Mouse (Mus musculus): ENCODE results near the gene Mettl17.
A peak's percentile ranks its signal among the peaks of the same experiment; 100 is the strongest.
"Not testable (repeated sequence)": the region's sequence is repeated elsewhere in the genome, so short reads cannot be mapped to it uniquely, and the experiment has no call there.

Gene Mettl17

DNA sequence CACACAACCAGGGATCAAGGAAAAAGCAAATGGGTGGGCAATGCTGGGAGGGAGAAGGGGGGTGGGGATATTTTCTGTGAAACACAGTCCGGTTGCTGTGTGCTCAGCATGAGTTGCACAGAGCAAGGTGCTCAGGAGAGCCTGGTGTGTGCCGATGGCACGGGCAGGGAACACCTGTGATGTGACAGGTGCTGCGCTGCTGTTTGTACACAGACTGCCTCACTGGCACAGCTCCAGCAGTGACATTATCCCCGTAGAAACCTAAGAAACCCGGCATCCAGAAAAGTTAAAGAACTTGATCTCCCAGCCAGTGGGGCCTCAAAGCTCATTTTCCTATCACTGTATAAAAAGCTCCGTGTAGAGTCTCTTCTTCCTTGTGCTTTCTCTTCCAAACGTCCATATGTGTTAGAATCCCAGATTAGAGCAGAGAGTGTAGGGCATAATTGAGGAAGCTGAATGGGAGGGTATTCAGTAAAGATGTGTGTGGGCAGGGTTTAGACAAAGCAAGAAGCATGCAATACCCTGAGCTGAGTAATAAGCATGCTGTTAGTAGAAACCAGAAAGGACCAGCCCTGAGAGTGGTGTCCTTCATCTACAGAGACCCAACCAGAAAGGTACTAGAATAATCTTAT is 12.0 kb downstream of the Mettl17 start:
- DNase-seq = no peak

DNA sequence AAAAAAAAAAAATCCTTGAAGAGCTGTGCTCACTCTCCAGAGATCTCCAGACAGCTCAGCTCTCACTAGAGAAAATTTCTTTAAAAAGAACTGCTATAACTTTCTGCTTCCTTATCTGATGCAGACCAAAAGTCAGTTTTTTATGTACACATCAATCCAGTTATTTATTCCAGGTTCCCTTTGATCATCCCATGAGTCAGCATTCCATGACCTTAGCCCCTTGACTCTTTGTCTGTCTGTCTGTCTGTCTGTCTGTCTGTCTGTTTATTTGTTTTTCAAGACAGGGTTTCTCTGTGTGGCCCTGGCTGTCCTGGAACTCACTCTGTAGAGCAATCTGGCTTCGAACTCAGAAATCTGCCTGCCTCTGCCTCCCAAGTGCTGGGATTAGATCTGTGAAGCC is 14.7 kb downstream of the Mettl17 start:
- no peak for DNase-seq

DNA sequence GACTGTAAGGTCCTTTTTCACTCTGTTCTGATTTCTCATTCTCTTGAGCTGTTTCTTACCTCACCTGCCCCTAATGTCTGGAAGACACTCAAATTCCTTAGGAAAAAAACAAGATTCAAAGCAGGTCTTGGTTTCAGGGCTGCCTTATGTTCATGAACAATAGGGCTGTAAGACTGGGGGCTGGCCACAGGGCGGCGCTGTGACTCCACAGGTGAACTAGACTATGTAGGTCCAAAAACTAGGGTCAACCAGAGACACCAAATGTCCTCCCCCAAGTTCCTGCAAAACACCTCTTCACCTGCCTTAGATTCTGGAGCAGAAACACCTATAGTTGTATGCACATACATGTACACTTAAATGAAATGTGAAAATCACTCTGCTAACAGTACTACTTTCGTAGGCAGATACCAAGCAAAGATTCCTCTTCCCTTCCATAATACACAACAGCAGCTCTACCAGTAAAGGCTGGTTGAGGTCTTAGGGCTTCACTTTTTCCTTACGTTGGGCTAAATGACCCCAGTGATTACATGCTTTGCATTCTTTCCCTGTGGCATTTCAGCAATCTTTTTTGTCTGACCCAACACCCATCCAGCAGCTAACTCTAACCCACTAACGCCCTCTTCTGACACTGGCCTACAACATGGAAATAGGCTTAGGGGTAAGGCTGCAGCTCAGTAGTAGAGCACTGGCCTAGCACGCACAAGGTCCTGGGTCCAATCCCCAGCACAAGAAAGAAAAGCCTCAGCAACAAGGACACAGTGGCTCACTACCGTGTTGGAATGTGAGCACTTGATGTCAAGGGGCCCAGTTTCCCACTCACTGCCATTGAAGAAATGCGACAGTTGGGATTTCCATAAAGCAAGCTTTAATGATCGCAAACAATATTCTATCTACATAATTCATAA is 18.4 kb downstream of the Mettl17 start:
- DNase-seq = peak; percentile 88

DNA sequence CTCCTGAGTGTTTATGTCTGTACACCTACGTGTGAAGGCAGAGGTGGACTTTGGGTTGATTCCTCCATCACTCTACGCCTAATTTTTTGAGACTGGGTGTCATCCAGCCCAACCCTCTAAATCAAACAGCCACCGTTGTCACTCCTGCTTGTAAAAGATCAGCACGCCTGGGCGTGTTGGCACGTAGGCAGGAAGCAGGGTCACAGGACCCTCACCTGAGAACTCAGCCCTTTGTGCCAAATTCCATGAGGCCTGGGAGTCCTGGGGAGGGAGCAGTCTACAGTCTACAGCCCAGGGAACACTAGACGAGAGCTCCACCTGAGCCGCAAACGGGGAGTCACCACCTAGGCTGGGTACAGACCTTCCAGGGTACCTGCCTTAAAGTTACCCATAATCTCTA is 19.1 kb downstream of the Mettl17 start:
- no peak for DNase-seq

DNA sequence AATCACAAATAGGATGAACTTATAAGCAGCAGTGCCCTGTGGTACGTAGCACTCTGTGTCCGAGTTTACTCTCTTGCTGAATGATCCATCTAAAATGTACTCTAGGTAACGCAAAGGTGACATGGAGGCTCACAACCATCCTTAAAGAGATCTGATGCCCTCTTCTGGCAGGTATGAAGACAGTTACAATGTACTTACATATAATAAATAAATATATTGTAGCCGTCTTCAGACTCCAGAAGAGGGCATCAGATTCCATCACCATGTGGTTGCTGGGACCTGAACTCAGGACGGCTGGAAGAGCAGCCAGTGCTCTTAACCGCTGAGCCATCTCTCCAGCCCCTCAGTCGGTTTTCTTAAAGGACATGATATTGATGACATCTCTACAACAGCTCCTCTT is 20.1 kb downstream of the Mettl17 start:
- no peak for DNase-seq

DNA sequence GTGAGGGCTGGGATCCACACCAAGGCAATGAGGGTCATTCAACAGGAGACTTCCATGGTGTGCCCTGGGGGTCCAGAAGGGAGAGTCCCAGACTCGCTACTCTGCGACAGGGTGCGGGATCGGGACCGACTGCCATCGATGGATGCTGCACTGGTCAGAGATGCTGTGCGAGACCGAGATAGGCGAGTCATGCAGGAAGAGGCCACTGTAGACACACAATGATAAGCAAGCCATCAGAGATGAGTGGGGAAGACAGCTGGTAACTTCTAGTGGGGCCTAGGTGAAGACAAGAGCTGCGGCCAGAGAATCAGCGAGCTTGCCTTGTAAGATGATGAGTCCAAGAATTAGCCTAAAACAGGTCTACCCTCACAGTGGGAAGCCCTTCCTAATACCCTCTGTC is 21.5 kb downstream of the Mettl17 start:
- no peak for DNase-seq

DNA sequence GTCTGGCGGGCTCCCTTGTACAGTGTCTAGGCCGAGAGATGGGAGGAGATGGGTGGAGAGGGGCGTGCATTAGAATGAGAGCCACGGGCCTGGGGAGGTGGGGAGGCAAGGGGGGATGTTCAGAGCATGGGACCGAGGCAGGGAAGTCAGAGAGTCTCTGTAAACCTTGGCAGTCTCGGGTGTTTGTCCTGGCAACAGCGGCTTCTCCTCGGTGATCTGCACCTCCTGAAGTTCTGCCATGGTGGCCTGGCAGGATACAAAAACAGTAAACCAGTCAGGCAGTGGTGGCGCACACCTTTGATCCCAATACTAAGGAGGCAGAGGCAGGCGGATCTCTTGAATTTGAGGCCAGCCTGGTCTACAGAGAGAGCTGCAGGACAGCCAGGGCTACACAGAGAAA is 26.7 kb downstream of the Mettl17 start:
- no peak for DNase-seq

DNA sequence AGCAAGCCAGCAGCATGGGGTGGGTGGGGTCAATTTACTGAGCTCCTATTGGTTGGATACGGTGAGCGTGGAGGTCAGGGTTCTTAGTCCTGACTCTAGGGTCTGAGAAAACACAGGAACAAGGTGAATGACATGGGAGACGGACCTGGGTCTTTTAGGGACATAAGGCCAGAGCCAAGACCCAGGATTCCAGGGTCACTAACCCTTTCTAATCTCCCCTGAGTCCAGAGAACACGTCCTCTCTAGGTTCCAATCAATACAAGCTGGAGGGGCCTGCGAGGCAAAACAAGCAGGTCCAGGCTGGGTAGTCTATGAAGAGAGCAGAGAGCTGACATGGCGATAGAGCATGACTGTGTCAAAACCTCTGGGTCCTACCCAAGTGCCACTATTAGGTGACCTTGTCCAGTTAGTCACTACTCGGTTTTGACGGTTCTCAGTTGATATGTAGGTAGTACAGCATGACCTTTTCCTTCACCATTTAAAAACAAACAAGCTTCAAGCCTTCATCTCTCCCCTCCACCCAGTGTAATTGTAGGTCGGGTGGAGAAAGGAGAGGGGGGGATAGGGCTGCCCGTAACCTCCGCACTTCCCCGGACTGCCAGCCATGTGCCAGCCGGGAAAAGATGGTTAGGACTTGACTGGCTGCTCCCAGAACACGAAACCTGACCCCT is 27.9 kb downstream of the Mettl17 start:
- DNase-seq = no peak

DNA sequence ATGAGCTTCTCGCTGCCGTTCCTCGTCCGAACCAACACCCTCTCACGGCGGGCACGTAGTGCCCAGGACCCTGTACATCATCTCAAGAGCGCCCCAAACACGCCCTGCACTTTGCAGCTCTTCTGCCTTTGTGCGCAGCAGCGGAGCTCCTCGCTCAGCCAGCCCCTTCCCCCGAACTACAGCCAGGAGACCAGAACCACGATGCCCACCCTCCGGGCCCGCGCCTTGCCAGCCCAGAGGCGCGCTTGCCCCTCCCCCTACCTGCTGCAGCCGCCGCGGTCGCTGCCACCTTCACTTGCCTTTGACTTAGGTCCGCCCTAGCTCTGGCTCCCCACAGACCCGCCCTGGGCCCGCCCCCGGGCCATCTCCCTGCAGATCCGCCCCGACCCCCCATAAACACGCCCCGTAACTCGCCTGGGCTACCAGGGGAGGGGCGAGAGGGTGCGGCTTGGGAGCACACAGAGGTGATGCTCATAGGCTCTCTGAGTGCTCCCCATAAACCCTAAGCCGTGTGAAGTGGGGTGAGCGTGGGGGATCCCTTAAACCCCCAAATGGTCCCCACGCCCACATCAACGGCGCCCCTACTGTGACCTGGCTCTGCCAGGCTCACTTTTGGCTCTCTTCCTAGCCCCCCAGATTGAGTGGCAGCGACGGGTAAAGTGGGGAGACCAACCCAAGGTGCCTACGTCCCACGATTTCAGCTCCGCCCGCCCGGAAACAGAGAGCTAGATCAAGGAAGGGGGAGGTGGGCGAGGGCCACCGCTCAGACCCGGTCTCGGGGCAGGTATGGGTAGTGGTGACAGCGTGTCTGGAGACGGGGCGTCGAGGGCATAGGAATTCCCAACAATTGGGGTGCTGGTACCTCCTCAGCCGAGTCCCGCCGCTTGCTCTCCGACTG is 28.7 kb downstream of the Mettl17 start:
- peak; percentile 84 for DNase-seq

DNA sequence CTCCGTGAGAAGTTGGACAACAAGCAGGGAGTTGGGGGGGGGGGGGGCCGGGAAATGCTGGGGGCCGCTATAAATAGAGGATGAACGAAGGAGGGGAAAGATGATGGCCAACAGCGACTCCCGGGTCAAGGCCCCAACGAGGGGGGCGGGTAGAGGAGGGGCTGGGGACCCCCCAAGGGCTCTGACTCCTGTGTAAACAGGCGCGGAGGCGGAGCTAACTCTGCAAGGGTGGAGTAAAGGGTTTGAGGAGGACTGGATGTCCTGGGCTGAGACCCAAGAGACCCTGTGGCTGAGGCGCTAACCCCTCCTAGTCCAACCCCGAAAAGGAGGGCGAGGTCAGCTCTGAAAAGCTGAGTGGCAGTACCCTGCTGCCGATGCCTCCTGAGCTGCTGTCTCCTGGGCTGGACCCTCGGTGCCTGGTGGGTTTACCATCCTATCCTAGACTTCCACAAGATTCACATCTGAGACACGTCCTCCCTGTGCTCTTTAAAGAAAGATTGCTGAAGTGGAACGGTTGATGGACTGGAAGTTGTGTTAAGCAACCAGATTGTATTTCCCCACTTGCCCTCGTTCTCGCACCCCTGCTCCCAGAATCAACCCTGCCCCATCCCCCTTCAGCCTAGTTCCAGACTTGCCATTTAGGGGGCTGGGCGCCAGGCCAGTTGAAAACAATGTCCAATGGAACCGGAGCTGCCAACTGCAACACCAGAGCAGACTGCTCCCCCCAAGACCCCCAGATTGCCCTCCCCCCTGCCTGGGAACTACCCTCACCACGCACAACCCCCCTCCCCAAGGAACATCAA is 29.5 kb downstream of the Mettl17 start, which contains the start of gene Ndrg2:
Ndrg2 (minus strand) TSS at position 199 of the 803 bp plus-strand sequence.
- peak; percentile 87 for DNase-seq

DNA sequence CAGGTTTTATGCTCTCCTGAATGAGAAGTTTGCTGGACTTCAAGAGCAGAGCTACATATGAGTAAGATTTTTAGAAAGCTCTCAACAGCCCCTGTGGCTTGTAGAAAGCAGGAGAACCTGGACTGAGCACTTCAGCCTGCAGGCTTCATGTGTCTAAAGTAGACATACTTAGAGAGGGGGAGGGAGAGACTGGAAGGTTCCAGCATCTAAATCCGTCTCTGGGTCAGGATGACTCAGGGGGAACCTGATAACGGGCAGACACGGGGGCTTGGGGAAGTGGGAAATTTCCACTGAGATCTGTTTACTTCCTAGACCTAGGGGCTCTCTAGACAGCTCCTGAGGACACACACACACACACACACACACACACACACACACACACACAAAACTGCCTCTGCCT is 30.4 kb downstream of the Mettl17 start:
- DNase-seq = no peak

DNA sequence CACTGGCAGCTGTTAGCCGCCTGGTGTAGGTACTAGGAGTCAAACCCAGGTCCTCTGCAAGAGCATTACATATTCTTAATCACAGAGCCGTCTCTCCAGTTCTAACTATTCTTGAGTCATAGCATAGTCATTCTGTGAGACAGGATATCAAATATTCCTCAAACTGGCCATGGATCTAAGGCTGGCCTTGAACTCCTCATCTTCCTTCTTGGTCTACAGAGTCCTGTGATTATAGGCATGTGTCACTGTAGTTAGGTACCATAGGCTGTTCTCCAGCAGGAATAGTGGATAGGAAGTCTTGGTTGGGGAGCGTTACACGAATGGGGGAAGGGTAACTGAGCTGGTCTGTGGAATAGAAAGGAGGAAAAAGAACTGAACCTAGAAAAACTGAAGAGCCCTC is 31.9 kb downstream of the Mettl17 start:
- DNase-seq = no peak

DNA sequence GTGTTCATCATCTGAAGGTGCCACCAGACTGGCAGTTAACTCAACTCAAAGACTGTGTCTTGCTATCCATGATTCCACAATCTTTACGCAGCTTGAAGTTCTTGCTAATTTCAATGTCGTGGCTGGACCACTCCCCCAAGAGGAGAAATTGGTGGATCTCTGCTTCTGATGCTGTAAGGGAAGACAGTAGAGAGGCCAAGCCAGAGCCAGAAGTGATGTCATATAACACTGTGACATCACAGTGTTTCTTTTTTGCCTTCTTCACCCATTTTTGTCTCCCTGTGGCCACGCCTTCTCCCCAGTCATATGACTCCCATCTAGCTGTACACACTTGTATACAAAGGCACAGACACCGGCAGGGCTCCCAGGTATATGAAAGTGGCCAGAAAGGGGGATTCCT is 33.5 kb downstream of the Mettl17 start, which contains the start of gene Tppp2:
Tppp2 (plus strand) TSS at position 301 of the 400 bp plus-strand sequence.
- DNase-seq = no peak

DNA sequence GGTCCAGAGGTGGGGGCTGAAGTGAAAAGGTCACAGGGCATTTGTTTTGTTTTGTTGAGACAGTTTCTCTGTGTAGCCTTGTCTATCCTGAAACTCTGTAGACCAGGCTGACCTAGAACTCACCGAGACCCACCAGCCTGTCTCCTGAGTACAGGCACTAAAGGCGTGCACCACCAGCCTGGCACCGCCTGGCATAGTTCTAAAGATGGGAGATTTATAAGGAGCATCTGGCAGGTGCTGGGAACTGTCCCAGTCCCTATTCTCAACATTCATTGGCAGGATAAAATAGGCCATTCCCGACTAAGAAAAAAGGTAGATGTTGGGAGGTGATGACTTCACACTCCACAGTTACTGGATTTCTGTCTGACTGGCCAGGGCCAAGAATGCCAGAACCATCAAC is 34.3 kb downstream of the Mettl17 start:
- DNase-seq = no peak

DNA sequence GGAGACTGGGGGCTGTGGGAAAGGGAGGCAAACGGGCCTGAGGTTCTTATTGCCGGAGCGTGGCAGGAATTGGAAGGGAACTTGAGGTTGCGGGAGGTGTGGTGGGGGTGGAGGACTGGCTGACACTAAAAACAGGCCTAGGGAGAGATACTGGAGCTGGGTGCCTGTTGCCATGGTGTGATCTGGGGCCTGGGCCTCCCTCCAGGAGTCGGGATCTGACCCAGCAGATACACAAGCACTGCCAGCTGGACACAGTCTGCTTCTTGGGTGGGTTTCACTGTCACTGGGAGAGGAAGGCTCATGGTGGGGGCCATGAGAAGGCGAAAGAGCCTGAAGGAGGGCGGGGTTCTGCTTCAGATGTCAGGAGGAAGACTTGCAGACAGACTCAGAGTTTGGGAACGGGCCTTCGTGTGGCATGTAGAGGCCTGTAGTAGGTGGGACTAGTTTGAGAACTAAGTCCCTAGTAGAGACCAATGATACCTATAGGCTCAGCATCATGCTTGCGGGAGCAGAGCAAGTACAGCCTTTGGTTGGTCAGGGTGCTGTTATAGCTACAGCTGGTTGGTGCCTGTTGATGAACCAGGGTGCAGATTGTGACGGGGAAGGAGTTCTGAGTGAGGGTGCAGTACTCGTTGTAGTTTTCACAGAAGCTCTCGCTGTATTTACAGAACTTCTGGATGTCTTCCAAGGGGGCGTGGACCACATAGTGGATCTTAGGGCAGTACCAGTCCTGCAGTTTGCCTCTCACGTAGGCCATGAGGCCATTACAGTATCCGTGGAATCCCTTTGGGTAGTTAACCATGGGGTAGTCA is 37.3 kb downstream of the Mettl17 start:
- peak; percentile 62 for DNase-seq

DNA sequence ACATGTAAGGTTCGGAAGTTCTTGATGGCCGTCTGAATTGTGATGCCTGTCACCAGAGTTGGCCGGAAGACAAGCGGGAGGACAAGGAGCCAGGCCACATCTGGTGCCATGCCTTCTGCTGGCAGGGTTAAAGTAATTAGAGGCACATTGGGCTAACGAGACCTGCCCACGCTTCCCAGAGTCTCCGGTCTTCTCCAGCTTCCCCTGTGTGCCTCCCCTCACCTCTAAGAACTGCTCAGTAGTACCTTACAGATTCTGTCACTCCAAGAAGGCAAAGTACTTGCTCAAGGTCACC is 37.9 kb downstream of the Mettl17 start, which contains the start of gene Rnase13:
Rnase13 (minus strand) TSS at position 203 of the 295 bp plus-strand sequence.
- DNase-seq = no peak

DNA sequence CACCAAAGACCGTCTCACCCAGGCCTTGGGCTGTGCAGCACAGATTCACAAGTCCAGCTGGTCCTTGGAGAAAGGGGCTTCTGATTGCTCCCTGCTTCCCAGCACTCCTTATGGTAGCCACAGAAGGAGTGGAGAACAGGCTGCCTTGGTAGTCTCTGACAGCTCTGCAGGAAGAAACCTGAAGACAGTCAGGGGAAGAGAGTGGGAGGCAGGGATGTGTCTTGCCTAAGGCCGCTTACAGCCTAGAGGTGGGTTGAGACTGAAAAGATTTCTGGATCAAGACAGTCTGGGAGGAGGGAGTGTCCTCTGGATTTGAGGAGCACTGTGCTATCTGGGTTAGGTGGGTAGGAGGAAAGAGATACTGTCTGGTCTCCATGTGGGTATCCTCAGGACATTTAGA is 38.3 kb downstream of the Mettl17 start:
- no peak for DNase-seq

DNA sequence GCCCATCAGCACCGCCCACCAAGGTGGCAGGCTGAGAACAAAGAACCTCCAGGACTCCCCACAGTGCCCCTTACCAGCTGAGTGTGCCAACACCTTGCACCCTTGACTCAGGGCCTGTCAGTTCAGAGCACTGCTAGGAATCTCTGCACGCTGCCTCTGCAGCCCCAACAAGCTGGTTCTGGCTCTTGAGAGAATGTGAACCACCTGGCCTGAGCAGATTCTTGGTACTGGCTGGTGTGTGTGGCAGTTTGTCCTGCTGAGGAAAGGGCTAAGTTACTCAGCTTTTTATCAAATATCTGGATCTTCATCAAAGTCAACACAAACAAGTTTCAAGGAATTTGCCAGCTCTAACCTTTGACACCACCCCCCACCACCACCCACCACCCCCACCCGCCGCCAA is 38.9 kb downstream of the Mettl17 start:
- no peak for DNase-seq

DNA sequence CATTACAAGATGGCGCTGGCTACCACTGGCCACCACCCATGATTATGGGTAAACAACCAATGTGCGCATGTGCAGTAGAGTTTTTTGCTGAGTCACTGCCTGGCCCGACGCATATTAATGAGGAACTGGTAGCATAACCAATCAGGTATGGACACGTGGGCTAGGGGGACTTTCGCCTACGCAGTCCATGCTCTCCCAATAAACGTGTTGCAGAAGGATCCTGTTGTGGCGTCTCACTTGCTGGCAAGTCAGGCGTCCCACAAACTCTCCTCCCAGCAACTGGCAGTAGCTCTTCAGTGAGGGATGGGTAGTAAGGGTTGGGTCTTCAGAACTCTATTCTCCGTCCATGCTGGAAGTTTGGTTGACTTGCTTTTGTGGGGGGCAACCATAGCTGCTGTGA is 42.3 kb downstream of the Mettl17 start:
- not testable (repeated sequence) for DNase-seq

DNA sequence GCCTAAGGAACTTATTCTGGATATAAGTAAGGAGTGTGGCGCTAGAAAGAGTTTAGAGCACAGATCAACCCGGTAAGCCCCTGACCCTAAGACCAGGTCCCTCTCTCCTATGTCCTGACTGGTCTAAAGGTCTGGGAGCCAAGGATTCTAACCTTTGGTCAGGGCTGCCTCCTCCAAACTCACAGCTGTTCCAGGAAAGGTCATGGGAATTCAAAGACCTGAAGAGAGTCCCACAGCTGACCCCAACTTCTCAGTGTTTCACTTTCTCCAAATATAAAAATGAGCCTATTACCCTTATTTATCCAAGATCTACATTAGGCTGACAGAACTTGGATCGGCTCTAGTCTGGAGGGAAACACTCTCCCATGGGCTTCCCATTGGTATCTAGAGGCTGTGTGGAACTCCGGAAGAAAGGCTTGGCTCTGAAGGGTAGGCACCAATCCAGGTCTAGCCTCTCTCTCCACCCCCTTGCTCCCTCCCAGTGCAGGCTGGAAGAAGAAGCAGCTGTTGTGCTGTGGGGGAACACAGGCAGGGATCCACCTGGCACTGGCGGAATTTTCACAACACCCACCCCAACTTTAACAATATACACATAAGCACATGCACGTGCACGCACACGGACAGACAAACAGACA is 44.8 kb downstream of the Mettl17 start:
- peak; percentile 71 for DNase-seq
